Mouse (Mus musculus) intestine, embryonic 16.5 days (tissue): ENCODE results near the gene Lrrc66. TPM values are rescaled to one million over a fixed set of nuclear protein-coding genes. Genes with fewer than 3 reads are reported as not detected.

Experiments
- ATAC-seq: fragments of 200-750 bp; cut with Nextera tagmentation; 2 replicates; pipeline ENCODE4 v1.8.0; 2017; ENCODE audit warnings: moderate TSS enrichment, moderate library complexity
- H3K27ac ChIP-seq: fragments of 300-500 bp; sonication (generic); 2 replicates; pipeline ENCODE4 v1.5.1; 2014; ENCODE audit warnings: mild to moderate bottlenecking, low read length
- H3K27me3 ChIP-seq: fragments of 300-500 bp; sonication (generic); replicated peaks from 2 replicates; pipeline ENCODE4 v1.6.1; 2014; ENCODE audit warnings: low read length, control low read depth, mixed read lengths; ENCODE audit not compliant: control insufficient read depth, insufficient read depth
- H3K36me3 ChIP-seq: fragments of 300-500 bp; sonication (generic); 2 replicates; pipeline ENCODE4 v1.6.1; 2014; ENCODE audit warnings: low read length, control low read depth; ENCODE audit not compliant: control insufficient read depth, insufficient read depth
- H3K4me1 ChIP-seq: fragments of 300-500 bp; sonication (generic); 2 replicates; pipeline ENCODE4 v1.6.1; 2014; ENCODE audit warnings: low read length, control low read depth, mixed read lengths; ENCODE audit not compliant: control insufficient read depth, insufficient read depth
- H3K4me2 ChIP-seq: fragments of 300-500 bp; sonication (generic); 2 replicates; pipeline ENCODE4 v1.6.1; 2014; ENCODE audit warnings: low read depth, low read length, control low read depth
- H3K4me3 ChIP-seq: fragments of 300-500 bp; sonication (generic); 2 replicates; pipeline ENCODE4 v1.5.1; 2014; ENCODE audit warnings: mild to moderate bottlenecking, low read length
- H3K9ac ChIP-seq: fragments of 300-500 bp; sonication (generic); 2 replicates; pipeline ENCODE4 v1.6.1; 2014; ENCODE audit warnings: low read depth, low read length
- H3K9me3 ChIP-seq: fragments of 300-500 bp; sonication (generic); 2 replicates; pipeline ENCODE4 v1.6.1; 2016; ENCODE audit warnings: low read length, control low read depth; ENCODE audit not compliant: control insufficient read depth
- WGBS: fragments of 180-500 bp; shearing (Covaris S2); extraction: QIAGEN DNeasy Blood & Tissue Kit; methylation state at CpG from one replicate; pipeline ENCODE4 v1.1.7; 2014; 5-methylcytosine and 5-hydroxymethylcytosine counted together
- polyA plus RNA-seq: library from polyadenylated mRNA; unstranded; fragments of >200 nt; fragmentation: Nextera tagmentation; extraction: Ambion mirVana; gene quantifications from 2 replicates; pipeline ENCODE4 v1.2.1, GENCODE M21; 2015

The Lrrc66 gene
- polyA plus RNA-seq, 1 experiment from 2014 or later = 7.2 TPM

DNA sequence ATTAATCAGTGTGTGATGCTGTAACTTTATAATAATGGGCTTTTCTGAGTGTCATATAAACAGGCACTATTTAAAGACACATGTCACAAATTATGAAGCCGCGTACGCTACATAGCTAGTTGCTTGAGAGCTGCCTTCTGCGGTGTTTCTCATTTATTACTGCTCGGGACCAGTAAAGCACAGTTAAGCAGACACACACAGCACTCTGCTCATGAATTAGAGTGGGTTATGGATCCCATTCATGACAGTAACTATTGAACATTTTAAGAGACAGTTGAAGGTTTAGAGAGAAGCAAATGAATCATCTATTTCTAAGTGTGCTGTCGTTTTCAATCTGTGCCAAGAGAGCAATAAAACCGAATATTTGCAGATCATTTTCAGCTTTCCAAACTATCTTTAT lies 5.5 kb downstream of the Lrrc66 start:
- no peaks in the 10 kb centered on the region for H3K27me3 ChIP-seq
- H3K36me3 ChIP-seq = no peaks in the 10 kb centered on the region
- 80% methylated on average over 7 of the region's 7 CpGs for WGBS
- H3K9me3 ChIP-seq = no peaks in the 10 kb centered on the region
- no peak overlapping the region for H3K4me3 ChIP-seq
- no peak overlapping the region for H3K4me2 ChIP-seq
- no peak overlapping the region for H3K9ac ChIP-seq
- peaks cover 5% of the 10 kb centered on the region; the same call in 1 of the 2 replicates for H3K4me1 ChIP-seq
- H3K27ac ChIP-seq = no peak overlapping the region
- no peak for ATAC-seq

DNA sequence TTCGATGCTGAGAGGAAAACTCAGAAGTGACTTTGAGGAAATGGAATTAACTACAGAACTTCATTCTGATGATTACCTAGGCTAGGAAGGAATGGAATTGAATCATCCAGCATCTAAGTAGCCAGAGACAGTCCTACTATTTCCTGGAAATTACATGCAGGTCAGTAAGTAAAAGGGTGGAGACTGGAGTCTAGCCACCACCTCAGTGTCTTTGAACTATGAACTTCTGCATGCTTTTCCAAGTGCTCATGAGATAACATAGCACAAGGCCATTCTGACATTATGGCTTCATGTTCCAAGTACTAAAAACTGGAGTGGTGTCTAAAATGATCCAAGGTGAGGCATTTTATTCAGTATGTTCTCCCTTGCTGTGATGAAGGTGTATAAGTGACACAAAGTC lies 6.8 kb downstream of the Lrrc66 start:
- H3K36me3 ChIP-seq = no peaks in the 10 kb centered on the region
- no peak overlapping the region for H3K4me3 ChIP-seq
- H3K9me3 ChIP-seq = no peaks in the 10 kb centered on the region
- H3K9ac ChIP-seq = no peak overlapping the region
- H3K4me2 ChIP-seq = no peak overlapping the region
- peaks cover 5% of the 10 kb centered on the region; the same call in 1 of the 2 replicates for H3K4me1 ChIP-seq
- H3K27me3 ChIP-seq = no peaks in the 10 kb centered on the region
- 75% methylated on average over 1 of the region's 1 CpGs for whole genome bisulfite sequencing
- H3K27ac ChIP-seq = no peak overlapping the region
- ATAC-seq = peak; percentile 66

DNA sequence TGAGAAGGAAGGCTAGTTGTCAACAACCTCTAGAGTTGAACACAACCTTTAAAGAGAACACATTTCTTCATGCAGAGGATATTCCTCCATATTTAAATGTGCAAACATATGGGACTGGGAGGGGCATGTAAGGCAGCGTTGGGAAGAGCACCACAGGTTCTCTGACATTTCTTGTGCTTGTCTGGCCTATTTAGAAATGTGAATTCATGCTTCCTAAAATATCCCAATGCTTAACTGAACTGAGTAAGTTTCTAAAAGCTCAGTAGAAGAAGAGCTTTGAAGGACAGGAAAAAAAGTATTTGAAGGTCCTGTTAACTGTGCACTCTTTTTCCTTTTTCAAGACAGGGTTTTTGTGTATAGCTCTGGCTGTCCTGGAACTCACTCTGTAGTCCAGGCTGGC lies 13.4 kb downstream of the Lrrc66 start:
- ATAC-seq = no peak
- Histone ChIP-seq H3K4me3 (no peak overlapping the region), H3K27me3 (no peaks in the 10 kb centered on the region), H3K27ac (no peak overlapping the region), H3K4me1 (no peaks in the 10 kb centered on the region), H3K36me3 (no peaks in the 10 kb centered on the region), H3K9me3 (no peaks in the 10 kb centered on the region), H3K4me2 (no peak overlapping the region), H3K9ac (no peak overlapping the region)
- WGBS = 79% methylated on average over 1 of the region's 1 CpGs

DNA sequence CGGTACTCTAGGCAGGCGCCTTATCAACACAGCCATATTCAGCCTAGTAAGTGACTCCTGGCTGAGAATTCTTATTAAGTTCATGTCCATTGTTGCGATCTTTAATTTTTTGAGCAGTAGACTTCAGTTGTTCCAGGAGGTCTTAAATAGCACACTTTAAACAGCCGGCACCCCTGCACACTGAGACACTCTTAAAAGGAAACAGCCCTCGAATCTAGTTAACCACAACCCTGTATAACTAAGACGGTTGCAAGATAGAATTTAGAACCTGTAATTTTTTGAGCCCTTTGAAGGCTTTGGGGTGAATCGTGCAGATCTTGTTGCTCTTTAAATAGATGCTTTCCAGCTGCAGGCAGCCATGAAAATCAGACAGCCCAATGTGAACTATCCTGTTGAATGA lies 17.1 kb downstream of the Lrrc66 start:
- 76% methylated on average over 7 of the region's 7 CpGs for WGBS
- H3K4me2 ChIP-seq = no peak overlapping the region

DNA sequence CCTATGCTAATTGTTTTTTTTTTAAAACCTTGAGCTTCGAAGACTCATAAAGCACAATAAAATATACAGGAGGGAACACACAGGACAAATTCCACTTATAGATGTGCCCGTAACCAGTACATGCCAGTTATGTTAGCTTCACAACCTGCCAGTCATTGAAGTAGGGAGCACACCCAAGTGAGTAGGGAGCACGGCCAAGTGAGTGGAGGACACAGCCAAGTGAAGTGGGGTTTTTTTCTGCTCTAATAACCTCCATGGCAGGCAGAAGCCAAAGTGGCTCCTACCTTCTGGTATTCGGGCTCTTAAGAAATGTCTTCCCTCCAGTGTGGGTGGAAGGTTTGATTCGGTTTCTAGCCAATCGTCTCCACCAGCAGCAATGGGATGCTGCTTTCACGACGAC lies 19.0 kb downstream of the Lrrc66 start:
- no peak overlapping the region for H3K4me2 ChIP-seq
- H3K4me1 ChIP-seq = no peaks in the 10 kb centered on the region
- no peaks in the 10 kb centered on the region for H3K36me3 ChIP-seq
- no peak overlapping the region for H3K27ac ChIP-seq
- H3K9ac ChIP-seq = no peak overlapping the region
- no peak for ATAC-seq
- H3K9me3 ChIP-seq = no peaks in the 10 kb centered on the region; the same call in 1 of the 2 replicates
- no peak overlapping the region for H3K4me3 ChIP-seq
- whole genome bisulfite sequencing = 84% methylated on average over 8 of the region's 8 CpGs
- H3K27me3 ChIP-seq = no peaks in the 10 kb centered on the region

More for the DNA sequence above, 17.1 kb downstream of the Lrrc66 start:
- Histone ChIP-seq H3K4me3 (no peak overlapping the region), H3K9me3 (no peaks in the 10 kb centered on the region; the same call in 1 of the 2 replicates), H3K4me1 (no peaks in the 10 kb centered on the region), H3K9ac (no peak overlapping the region), H3K36me3 (no peaks in the 10 kb centered on the region), H3K27me3 (no peaks in the 10 kb centered on the region), H3K27ac (no peak overlapping the region)
- ATAC-seq = no peak

DNA sequence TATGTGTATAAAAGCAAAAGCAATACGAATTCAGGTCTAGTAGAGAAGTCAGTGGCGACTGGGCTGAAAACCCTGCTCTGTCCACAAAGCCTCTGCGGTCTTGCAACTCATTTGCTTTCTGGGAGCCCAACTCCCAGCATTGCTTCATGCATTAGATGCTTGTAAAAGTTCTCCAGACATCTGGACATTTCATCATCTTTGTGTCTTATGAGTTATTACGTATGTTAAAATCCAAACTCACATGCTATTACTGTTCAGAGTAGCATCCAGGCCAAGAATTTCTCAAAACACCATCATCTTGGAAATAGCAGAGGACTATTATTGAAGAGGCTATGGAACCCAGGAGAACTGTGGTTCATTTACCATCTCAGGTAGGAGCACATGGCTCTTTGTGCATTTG lies 21.3 kb downstream of the Lrrc66 start:
- H3K9me3 ChIP-seq = no peaks in the 10 kb centered on the region; the same call in 1 of the 2 replicates
- WGBS = 89% methylated on average over 4 of the region's 4 CpGs
- no peak for ATAC-seq
- H3K27me3 ChIP-seq = no peaks in the 10 kb centered on the region
- H3K27ac ChIP-seq = no peak overlapping the region
- no peak overlapping the region for H3K4me3 ChIP-seq
- H3K4me2 ChIP-seq = no peak overlapping the region
- H3K4me1 ChIP-seq = no peaks in the 10 kb centered on the region
- H3K9ac ChIP-seq = no peak overlapping the region
- no peaks in the 10 kb centered on the region for H3K36me3 ChIP-seq

DNA sequence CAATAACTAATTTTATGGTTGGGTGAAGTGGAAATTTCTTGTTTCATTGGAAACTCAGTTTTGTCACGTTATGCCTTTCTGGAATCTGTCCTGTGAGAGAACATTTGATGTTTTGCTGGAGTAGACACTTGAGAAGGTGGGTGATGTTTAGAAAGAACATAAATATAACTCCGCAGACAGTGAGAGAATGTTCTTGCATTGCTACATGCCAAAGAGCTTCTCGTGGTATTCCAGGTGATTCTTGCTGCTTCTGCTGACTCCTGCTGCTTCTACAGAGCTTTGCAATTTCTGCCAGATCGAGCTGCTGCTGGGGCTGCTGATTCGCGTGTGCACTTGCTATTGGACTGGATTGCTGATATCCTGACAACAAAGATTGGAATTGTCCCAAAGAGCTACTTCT lies 27.4 kb downstream of the Lrrc66 start:
- H3K4me2 ChIP-seq = no peak overlapping the region
- no peak for ATAC-seq
- H3K9me3 ChIP-seq = no peaks in the 10 kb centered on the region
- H3K9ac ChIP-seq = no peak overlapping the region
- H3K27ac ChIP-seq = no peak overlapping the region
- H3K27me3 ChIP-seq = no peaks in the 10 kb centered on the region
- no peaks in the 10 kb centered on the region for H3K36me3 ChIP-seq
- no peaks in the 10 kb centered on the region for H3K4me1 ChIP-seq
- no peak overlapping the region for H3K4me3 ChIP-seq
- WGBS = 83% methylated on average over 6 of the region's 6 CpGs

DNA sequence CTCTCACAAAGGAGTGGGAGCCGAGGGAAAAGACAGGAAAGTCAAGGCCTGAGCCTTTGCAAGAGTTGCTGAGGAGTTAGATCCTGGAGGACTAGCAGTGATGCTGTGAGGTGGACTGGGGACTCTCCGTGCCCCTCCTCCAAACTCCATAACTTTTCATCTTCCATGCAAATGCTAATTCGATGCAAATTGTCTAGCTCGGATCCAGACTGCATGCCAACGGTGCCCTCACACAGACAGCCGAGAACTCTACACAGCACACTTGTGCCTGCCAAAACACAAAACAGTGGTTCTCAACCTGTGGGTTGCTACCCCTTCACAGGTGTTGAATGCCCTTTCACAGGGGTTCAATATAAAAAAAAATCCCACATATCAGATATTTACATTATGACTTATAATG lies 27.8 kb downstream of the Lrrc66 start:
- ATAC-seq = no peak
- Histone ChIP-seq H3K4me2 (no peak overlapping the region), H3K4me3 (no peak overlapping the region), H3K9ac (no peak overlapping the region), H3K36me3 (no peaks in the 10 kb centered on the region), H3K27ac (no peak overlapping the region), H3K4me1 (no peaks in the 10 kb centered on the region), H3K27me3 (no peaks in the 10 kb centered on the region), H3K9me3 (no peaks in the 10 kb centered on the region)
- WGBS = 86% methylated on average over 6 of the region's 6 CpGs

DNA sequence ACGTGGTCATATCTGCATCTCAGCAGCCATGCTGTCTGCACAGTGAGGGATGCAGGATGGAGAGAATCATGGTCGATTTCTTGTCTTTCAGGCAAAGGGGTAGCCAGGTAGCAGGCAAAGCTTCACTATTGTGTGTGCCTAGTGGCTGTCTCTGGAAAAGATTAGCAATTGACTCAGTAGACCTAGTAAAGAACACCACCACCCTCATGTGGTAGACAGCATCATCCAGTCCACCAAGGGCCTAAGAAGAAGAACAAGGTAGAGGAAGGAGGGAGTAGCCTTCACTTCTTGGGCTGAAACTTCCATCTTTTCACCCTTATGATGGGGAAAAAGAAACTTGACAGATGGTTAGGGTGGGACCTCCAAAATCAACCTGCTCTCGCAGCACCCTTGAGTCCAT lies 29.5 kb downstream of the Lrrc66 start:
- H3K9me3 ChIP-seq = no peaks in the 10 kb centered on the region
- no peaks in the 10 kb centered on the region for H3K4me1 ChIP-seq
- H3K36me3 ChIP-seq = no peaks in the 10 kb centered on the region
- H3K27me3 ChIP-seq = no peaks in the 10 kb centered on the region
- H3K27ac ChIP-seq = no peak overlapping the region
- no peak for ATAC-seq
- H3K4me3 ChIP-seq = no peak overlapping the region
- 82% methylated on average over 3 of the region's 3 CpGs for WGBS
- H3K4me2 ChIP-seq = no peak overlapping the region
- H3K9ac ChIP-seq = no peak overlapping the region

DNA sequence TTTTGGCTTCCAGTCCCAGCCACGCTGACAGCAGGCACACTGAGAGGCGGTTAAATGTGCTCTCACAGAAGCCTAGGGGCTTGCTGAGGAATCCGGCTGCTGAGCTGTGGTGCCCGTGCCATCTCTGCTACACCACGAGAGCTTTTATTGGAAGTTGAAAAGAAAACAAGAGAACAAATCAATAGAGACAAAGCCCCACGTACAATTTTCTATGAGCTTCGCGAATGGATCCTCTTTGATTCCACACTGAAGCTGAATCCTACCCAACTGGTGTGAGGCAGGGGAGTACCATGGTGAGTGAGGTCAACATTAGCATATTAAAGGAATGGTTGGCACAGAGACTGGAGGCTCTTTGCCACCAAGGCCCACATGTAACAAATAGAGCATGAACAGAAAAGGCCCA lies 31.0 kb downstream of the Lrrc66 start:
- WGBS = 70% methylated on average over 8 of the region's 8 CpGs
- no peak for ATAC-seq
- H3K36me3 ChIP-seq = no peaks in the 10 kb centered on the region

More for the DNA sequence above, 31.0 kb downstream of the Lrrc66 start:
- Histone ChIP-seq H3K4me1 (no peaks in the 10 kb centered on the region), H3K27ac (no peak overlapping the region), H3K4me3 (no peak overlapping the region), H3K9me3 (no peaks in the 10 kb centered on the region), H3K4me2 (no peak overlapping the region), H3K27me3 (no peaks in the 10 kb centered on the region), H3K9ac (no peak overlapping the region)
